Mouse (Mus musculus): ENCODE measurements around the gene Rhbdf1. TPM values are rescaled to one million over a fixed set of nuclear protein-coding genes. Genes with fewer than 3 reads are reported as not detected.

Rhbdf1 gene
- polyA plus RNA-seq, 1 experiment from 2014 or later = 6.4 TPM

GRCm38 (mm10) chr11:32161500-32161899, 60.6 kb downstream of the Rhbdf1 start:
- Histone ChIP-seq H3K27ac (ENCODE audit: low read depth) (no peak overlapping the region), H3K4me2 (ENCODE audit: low read depth, low read length) (no peak overlapping the region)

GRCm38 (mm10) chr11:32160341-32160740, 61.8 kb downstream of the Rhbdf1 start:
- H3K27me3 ChIP-seq (ENCODE audit: insufficient read depth, low read length) = peaks cover 13% of the 10 kb centered on the region
- ATAC-seq = no peak
- no peaks in the 10 kb centered on the region for H3K9me3 ChIP-seq (ENCODE audit: low read length)

More at GRCm38 (mm10) chr11:32161500-32161899, 60.6 kb downstream of the Rhbdf1 start:
- H3K36me3 ChIP-seq (replicated peaks; ENCODE audit: insufficient read depth, low read length) = no peaks in the 10 kb centered on the region
- H3K9me3 ChIP-seq (ENCODE audit: low read length) = no peaks in the 10 kb centered on the region
- H3K4me1 ChIP-seq (ENCODE audit: insufficient read depth) = no peaks in the 10 kb centered on the region
- 12% methylated on average over 9 of the region's 9 CpGs for WGBS (ENCODE audit: insufficient replicate concordance)
- H3K27me3 ChIP-seq (ENCODE audit: insufficient read depth, low read length) = peaks cover 13% of the 10 kb centered on the region
- TF ChIP-seq CTCF (IDR thresholded peaks at IDR 0.05; ENCODE audit: low read depth) (no peak), EP300 (IDR thresholded peaks at IDR 0.05; ENCODE audit: low read depth) (no peak)
- ATAC-seq (no peak), DNase-seq (no peak)
- no peak overlapping the region for H3K9ac ChIP-seq (replicated peaks)
- no peak overlapping the region for H3K4me3 ChIP-seq (ENCODE audit: low read depth, low read length)

More at GRCm38 (mm10) chr11:32160341-32160740, 61.8 kb downstream of the Rhbdf1 start:
- WGBS (ENCODE audit: insufficient replicate concordance) = 71% methylated on average over 7 of the region's 7 CpGs
- no peak for DNase-seq
- Histone ChIP-seq H3K27ac (ENCODE audit: low read depth) (no peak overlapping the region), H3K9ac (replicated peaks) (no peak overlapping the region), H3K4me2 (ENCODE audit: low read depth, low read length) (no peak overlapping the region), H3K36me3 (replicated peaks; ENCODE audit: insufficient read depth, low read length) (no peaks in the 10 kb centered on the region), H3K4me1 (ENCODE audit: insufficient read depth) (no peaks in the 10 kb centered on the region), H3K4me3 (ENCODE audit: low read depth, low read length) (no peak overlapping the region)
- TF ChIP-seq CTCF (IDR thresholded peaks at IDR 0.05; ENCODE audit: low read depth) (no peak), EP300 (IDR thresholded peaks at IDR 0.05; ENCODE audit: low read depth) (no peak)

Other genes with a start within 250 kb of the Rhbdf1 start
- 0.06 TPM in 1 of 2 replicates, not detected in the other for gene Nsg2, start 221.8 kb downstream of the Rhbdf1 start, polyA plus RNA-seq (2015; fragmentation: Nextera tagmentation; extraction: Ambion mirVana)
- 0.05 TPM in 1 of 2 replicates, not detected in the other for gene Il9r, start 22.0 kb downstream of the Rhbdf1 start, polyA plus RNA-seq (2015; fragmentation: Nextera tagmentation; extraction: Ambion mirVana)
- 30.1 and 32.9 TPM in 2 replicates for gene Snrnp25, start 16.9 kb downstream of the Rhbdf1 start, polyA plus RNA-seq (2015; fragmentation: Nextera tagmentation; extraction: Ambion mirVana)
- 13.5 and 14.2 TPM in 2 replicates for gene Mpg, start 4.2 kb upstream of the Rhbdf1 start, polyA plus RNA-seq (2015; fragmentation: Nextera tagmentation; extraction: Ambion mirVana)
- 22.8 and 26.2 TPM in 2 replicates for gene Nprl3, start 45.4 kb upstream of the Rhbdf1 start, polyA plus RNA-seq (2015; fragmentation: Nextera tagmentation; extraction: Ambion mirVana)
- gene Hba-x, start 54.1 kb upstream of the Rhbdf1 start, polyA plus RNA-seq (2015; fragmentation: Nextera tagmentation; extraction: Ambion mirVana) = 5.6 and 6.3 TPM in 2 replicates
- 32,136 and 32,798 TPM in 2 replicates for gene Hba-a1, start 61.2 kb upstream of the Rhbdf1 start, polyA plus RNA-seq (2015; fragmentation: Nextera tagmentation; extraction: Ambion mirVana)
- gene Hbq1b, start 64.7 kb upstream of the Rhbdf1 start, polyA plus RNA-seq (2015; fragmentation: Nextera tagmentation; extraction: Ambion mirVana) = 70.9 and 75.1 TPM in 2 replicates
- 64,656 and 66,091 TPM in 2 replicates for gene Hba-a2, start 74.2 kb upstream of the Rhbdf1 start, polyA plus RNA-seq (2015; fragmentation: Nextera tagmentation; extraction: Ambion mirVana)
- 3.0 and 4.4 TPM in 2 replicates for gene Hbq1a, start 77.8 kb upstream of the Rhbdf1 start, polyA plus RNA-seq (2015; fragmentation: Nextera tagmentation; extraction: Ambion mirVana)
- gene Sh3pxd2b, start 125.5 kb upstream of the Rhbdf1 start, polyA plus RNA-seq (2015; fragmentation: Nextera tagmentation; extraction: Ambion mirVana) = 0.49 and 0.79 TPM in 2 replicates
- 3.1 and 3.2 TPM in 2 replicates for gene Ubtd2, start 233.1 kb upstream of the Rhbdf1 start, polyA plus RNA-seq (2015; fragmentation: Nextera tagmentation; extraction: Ambion mirVana)

Data from liver, postnatal 0 days (tissue).